Mouse (Mus musculus): ENCODE measurements around the gene Plekhm2. TPM values are rescaled to one million over a fixed set of nuclear protein-coding genes. Genes with fewer than 3 reads are reported as not detected.

Gene Plekhm2
- 3.4 and 3.9 TPM in 2 replicates for polyA plus RNA-seq (2012; rRNA removed)

GRCm38 (mm10) chr4:141664799-141665198 is at the start of gene Plekhm2:
Plekhm2 (minus strand) TSS chr4:141664899.

GRCm38 (mm10) chr4:141685499-141685898 is 20.8 kb upstream of the Plekhm2 start, which contains the start of gene Rsc1a1:
Rsc1a1 (minus strand) TSS chr4:141685599.

GRCm38 (mm10) chr4:141623666-141624065 is 41.0 kb downstream of the Plekhm2 start, which contains the start of gene Slc25a34:
Slc25a34 (minus strand) TSS chr4:141623821.

GRCm38 (mm10) chr4:141618565-141619243 is 46.0 kb downstream of the Plekhm2 start, which contains the start of gene Tmem82:
Tmem82 (minus strand) TSS chr4:141618633.

GRCm38 (mm10) chr4:141605861-141606260 is 58.8 kb downstream of the Plekhm2 start, which contains the start of gene Fblim1:
Fblim1 (minus strand) TSS chr4:141606096.

Other genes starting within 250 kb of the Plekhm2 start
- gene Clcnkb, start 248.9 kb downstream of the Plekhm2 start, polyA plus RNA-seq (2012; rRNA removed) = not detected in 2 replicates
- 0.05 and 0.17 TPM in 2 replicates for gene Hspb7, start 244.1 kb downstream of the Plekhm2 start, polyA plus RNA-seq (2012; rRNA removed)
- gene Srarp, start 228.8 kb downstream of the Plekhm2 start, polyA plus RNA-seq (2012; rRNA removed) = not detected in 2 replicates
- 8.0 and 8.6 TPM in 2 replicates for gene Zbtb17, start 220.2 kb downstream of the Plekhm2 start, polyA plus RNA-seq (2012; rRNA removed)
- gene Spen, start 126.3 kb downstream of the Plekhm2 start, polyA plus RNA-seq (2012; rRNA removed) = 3.2 and 4.0 TPM in 2 replicates
- gene Fblim1, start 58.8 kb downstream of the Plekhm2 start, polyA plus RNA-seq (2012; rRNA removed) = 1.1 and 1.2 TPM in 2 replicates
- gene Tmem82, start 46.3 kb downstream of the Plekhm2 start, polyA plus RNA-seq (2012; rRNA removed) = 2.1 and 2.4 TPM in 2 replicates
- gene Slc25a34, start 41.1 kb downstream of the Plekhm2 start, polyA plus RNA-seq (2012; rRNA removed) = 0.02 and 0.07 TPM in 2 replicates
- gene Rsc1a1, start 20.7 kb upstream of the Plekhm2 start, polyA plus RNA-seq (2012; rRNA removed) = 2.3 and 3.8 TPM in 2 replicates
- 8.7 and 11.1 TPM in 2 replicates for gene Ddi2, start 58.5 kb upstream of the Plekhm2 start, polyA plus RNA-seq (2012; rRNA removed)
- 10.0 and 12.1 TPM in 2 replicates for gene Agmat, start 81.8 kb upstream of the Plekhm2 start, polyA plus RNA-seq (2012; rRNA removed)
- 2.4 and 2.9 TPM in 2 replicates for gene Dnajc16, start 126.0 kb upstream of the Plekhm2 start, polyA plus RNA-seq (2012; rRNA removed)
- gene Casp9, start 128.7 kb upstream of the Plekhm2 start, polyA plus RNA-seq (2012; rRNA removed) = 6.8 and 8.4 TPM in 2 replicates
- gene Cela2a, start 161.3 kb upstream of the Plekhm2 start, polyA plus RNA-seq (2012; rRNA removed) = not detected in 2 replicates
- not detected in 2 replicates for gene Ctrc, start 181.5 kb upstream of the Plekhm2 start, polyA plus RNA-seq (2012; rRNA removed)
- gene Efhd2, start 210.0 kb upstream of the Plekhm2 start, polyA plus RNA-seq (2012; rRNA removed) = 23.0 and 26.5 TPM in 2 replicates

Measured in liver, embryonic 14 days (tissue).